Mouse (Mus musculus): Measurements from ENCODE around the gene Trim62. TPM values are rescaled to one million over a fixed set of nuclear protein-coding genes. Genes with fewer than 3 reads are reported as not detected.

The Trim62 gene
- polyA plus RNA-seq, 1 experiment, result 2.8 TPM

- Histone ChIP-seq H3K36me3 (ENCODE audit: control insufficient read depth, insufficient read depth, low read length, poor library complexity, severe bottlenecking) (no peaks in the 10 kb centered on the region), H3K4me1 (ENCODE audit: control insufficient read depth, insufficient read depth, low read length) (peaks cover 6% of the 10 kb centered on the region), H3K27ac (ENCODE audit: insufficient read depth, low read length) (no peak overlapping the region), H3K9me3 (replicated peaks; ENCODE audit: control insufficient read depth, insufficient read depth, low read length, poor library complexity, severe bottlenecking) (no peaks in the 10 kb centered on the region), H3K4me3 (ENCODE audit: low read depth, low read length) (no peak overlapping the region), H3K9ac (ENCODE audit: low read depth, poor library complexity, severe bottlenecking) (no peak overlapping the region), H3K27me3 (ENCODE audit: control insufficient read depth, insufficient read depth, low read length, poor library complexity, severe bottlenecking) (no peaks in the 10 kb centered on the region)
- TF ChIP-seq CTCF (IDR thresholded peaks at IDR 0.05; ENCODE audit: low read depth, low read length) (peak; percentile 89), POLR2A (IDR thresholded peaks at IDR 0.05; ENCODE audit: insufficient read depth, low read length) (no peak), EP300 (IDR thresholded peaks at IDR 0.05; ENCODE audit: insufficient read depth, low read depth, low read length) (no peak)
Measured at GRCm38 (mm10) chr4:128908586-128909377, 25.4 kb downstream of the Trim62 start.

GRCm38 (mm10) chr4:128909378-128909831 lies 26.0 kb downstream of the Trim62 start:
- TF ChIP-seq POLR2A (IDR thresholded peaks at IDR 0.05; ENCODE audit: insufficient read depth, low read length) (no peak), CTCF (IDR thresholded peaks at IDR 0.05; ENCODE audit: low read depth, low read length) (no peak), EP300 (IDR thresholded peaks at IDR 0.05; ENCODE audit: insufficient read depth, low read depth, low read length) (no peak)
- no peak overlapping the region for H3K4me3 ChIP-seq (ENCODE audit: low read depth, low read length)
- peaks cover 6% of the 10 kb centered on the region for H3K4me1 ChIP-seq (ENCODE audit: control insufficient read depth, insufficient read depth, low read length)
- no peak overlapping the region for H3K27ac ChIP-seq (ENCODE audit: insufficient read depth, low read length)
- H3K9me3 ChIP-seq (replicated peaks; ENCODE audit: control insufficient read depth, insufficient read depth, low read length, poor library complexity, severe bottlenecking), result no peaks in the 10 kb centered on the region
- no peaks in the 10 kb centered on the region for H3K36me3 ChIP-seq (ENCODE audit: control insufficient read depth, insufficient read depth, low read length, poor library complexity, severe bottlenecking)
- H3K9ac ChIP-seq (ENCODE audit: low read depth, poor library complexity, severe bottlenecking), result no peak overlapping the region
- no peaks in the 10 kb centered on the region for H3K27me3 ChIP-seq (ENCODE audit: control insufficient read depth, insufficient read depth, low read length, poor library complexity, severe bottlenecking)

- TF ChIP-seq EP300 (IDR thresholded peaks at IDR 0.05; ENCODE audit: insufficient read depth, low read depth, low read length), result no peak
- TF ChIP-seq POLR2A (IDR thresholded peaks at IDR 0.05; ENCODE audit: insufficient read depth, low read length), result no peak
- no peak for TF ChIP-seq CTCF (IDR thresholded peaks at IDR 0.05; ENCODE audit: low read depth, low read length)
- Histone ChIP-seq H3K4me1 (ENCODE audit: control insufficient read depth, insufficient read depth, low read length) (no peaks in the 10 kb centered on the region), H3K27me3 (ENCODE audit: control insufficient read depth, insufficient read depth, low read length, poor library complexity, severe bottlenecking) (no peaks in the 10 kb centered on the region), H3K4me3 (ENCODE audit: low read depth, low read length) (no peak overlapping the region), H3K36me3 (ENCODE audit: control insufficient read depth, insufficient read depth, low read length, poor library complexity, severe bottlenecking) (no peaks in the 10 kb centered on the region), H3K9ac (ENCODE audit: low read depth, poor library complexity, severe bottlenecking) (no peak overlapping the region), H3K27ac (ENCODE audit: insufficient read depth, low read length) (no peak overlapping the region), H3K9me3 (replicated peaks; ENCODE audit: control insufficient read depth, insufficient read depth, low read length, poor library complexity, severe bottlenecking) (no peaks in the 10 kb centered on the region)
Measured at GRCm38 (mm10) chr4:128910276-128911063, 27.1 kb downstream of the Trim62 start.

GRCm38 (mm10) chr4:128912085-128912484 lies 28.7 kb downstream of the Trim62 start:
- H3K36me3 ChIP-seq (ENCODE audit: control insufficient read depth, insufficient read depth, low read length, poor library complexity, severe bottlenecking), result no peaks in the 10 kb centered on the region
- TF ChIP-seq POLR2A (IDR thresholded peaks at IDR 0.05; ENCODE audit: insufficient read depth, low read length), result no peak
- TF ChIP-seq EP300 (IDR thresholded peaks at IDR 0.05; ENCODE audit: insufficient read depth, low read depth, low read length), result no peak
- TF ChIP-seq CTCF (IDR thresholded peaks at IDR 0.05; ENCODE audit: low read depth, low read length), result no peak
- H3K27ac ChIP-seq (ENCODE audit: insufficient read depth, low read length), result no peak overlapping the region
- no peak overlapping the region for H3K9ac ChIP-seq (ENCODE audit: low read depth, poor library complexity, severe bottlenecking)
- H3K9me3 ChIP-seq (replicated peaks; ENCODE audit: control insufficient read depth, insufficient read depth, low read length, poor library complexity, severe bottlenecking), result no peaks in the 10 kb centered on the region
- no peaks in the 10 kb centered on the region for H3K4me1 ChIP-seq (ENCODE audit: control insufficient read depth, insufficient read depth, low read length)
- no peaks in the 10 kb centered on the region for H3K27me3 ChIP-seq (ENCODE audit: control insufficient read depth, insufficient read depth, low read length, poor library complexity, severe bottlenecking)
- H3K4me3 ChIP-seq (ENCODE audit: low read depth, low read length), result no peak overlapping the region

GRCm38 (mm10) chr4:128913794-128914193 lies 30.4 kb downstream of the Trim62 start:
- H3K27me3 ChIP-seq (ENCODE audit: control insufficient read depth, insufficient read depth, low read length, poor library complexity, severe bottlenecking), result no peaks in the 10 kb centered on the region
- H3K36me3 ChIP-seq (ENCODE audit: control insufficient read depth, insufficient read depth, low read length, poor library complexity, severe bottlenecking), result no peaks in the 10 kb centered on the region
- no peak overlapping the region for H3K9ac ChIP-seq (ENCODE audit: low read depth, poor library complexity, severe bottlenecking)
- no peaks in the 10 kb centered on the region for H3K9me3 ChIP-seq (replicated peaks; ENCODE audit: control insufficient read depth, insufficient read depth, low read length, poor library complexity, severe bottlenecking)
- H3K4me1 ChIP-seq (ENCODE audit: control insufficient read depth, insufficient read depth, low read length), result no peaks in the 10 kb centered on the region
- H3K4me3 ChIP-seq (ENCODE audit: low read depth, low read length), result no peak overlapping the region
- TF ChIP-seq EP300 (IDR thresholded peaks at IDR 0.05; ENCODE audit: insufficient read depth, low read depth, low read length), result 0 out of 2 replicates have a peak, but pooled peaks have one; percentile 16
- no peak for TF ChIP-seq CTCF (IDR thresholded peaks at IDR 0.05; ENCODE audit: low read depth, low read length)
- no peak overlapping the region for H3K27ac ChIP-seq (ENCODE audit: insufficient read depth, low read length)

- Histone ChIP-seq H3K9ac (ENCODE audit: low read depth, poor library complexity, severe bottlenecking) (no peak overlapping the region), H3K27me3 (ENCODE audit: control insufficient read depth, insufficient read depth, low read length, poor library complexity, severe bottlenecking) (no peaks in the 10 kb centered on the region), H3K4me3 (ENCODE audit: low read depth, low read length) (no peak overlapping the region), H3K27ac (ENCODE audit: insufficient read depth, low read length) (no peak overlapping the region), H3K9me3 (replicated peaks; ENCODE audit: control insufficient read depth, insufficient read depth, low read length, poor library complexity, severe bottlenecking) (no peaks in the 10 kb centered on the region), H3K4me1 (ENCODE audit: control insufficient read depth, insufficient read depth, low read length) (peaks cover 3% of the 10 kb centered on the region), H3K36me3 (ENCODE audit: control insufficient read depth, insufficient read depth, low read length, poor library complexity, severe bottlenecking) (no peaks in the 10 kb centered on the region)
- no peak for TF ChIP-seq POLR2A (IDR thresholded peaks at IDR 0.05; ENCODE audit: insufficient read depth, low read length)
- no peak for TF ChIP-seq EP300 (IDR thresholded peaks at IDR 0.05; ENCODE audit: insufficient read depth, low read depth, low read length)
- no peak for TF ChIP-seq CTCF (IDR thresholded peaks at IDR 0.05; ENCODE audit: low read depth, low read length)
Measured at GRCm38 (mm10) chr4:128917119-128917518, 33.7 kb downstream of the Trim62 start.
